Mouse (Mus musculus) urinary bladder, postnatal 4 days (tissue): ENCODE results near the gene Zfp967.
"Not testable (repeated sequence)": the region's sequence is repeated elsewhere in the genome, so short reads cannot be mapped to it uniquely, and the experiment has no call there.

ENCODE experiments used
- DNase-seq, 2 experiments: peaks; one replicate each; pipeline ENCODE4 v3.0.0; 2021 to 2022; ENCODE audit warnings: low spot score in 2 of 2

Gene Zfp967

GRCm38 (mm10) chr2:176520756-176521155 is at the start of gene Zfp967:
Gene Zfp967, plus strand, starts transcription at chr2:176521056.
- not testable (repeated sequence) for DNase-seq

GRCm38 (mm10) chr2:176486683-176487082 is 34.2 kb upstream of the Zfp967 start, which contains the start of gene Gm14434:
Gene Gm14434, minus strand, starts transcription at chr2:176486783.
- DNase-seq: not testable (repeated sequence)
